Mouse (Mus musculus): ENCODE measurements around the gene Utp20. TPM values are rescaled to one million over a fixed set of nuclear protein-coding genes. Genes with fewer than 3 reads are reported as not detected.
A peak's percentile ranks its signal among the peaks of the same experiment; 100 is the strongest.
"Not testable (repeated sequence)": the region's sequence is repeated elsewhere in the genome, so short reads cannot be mapped to it uniquely, and the experiment has no call there.

Gene Utp20
- polyA plus RNA-seq, 1 experiment from 2014 or later = 8.5 TPM

DNA sequence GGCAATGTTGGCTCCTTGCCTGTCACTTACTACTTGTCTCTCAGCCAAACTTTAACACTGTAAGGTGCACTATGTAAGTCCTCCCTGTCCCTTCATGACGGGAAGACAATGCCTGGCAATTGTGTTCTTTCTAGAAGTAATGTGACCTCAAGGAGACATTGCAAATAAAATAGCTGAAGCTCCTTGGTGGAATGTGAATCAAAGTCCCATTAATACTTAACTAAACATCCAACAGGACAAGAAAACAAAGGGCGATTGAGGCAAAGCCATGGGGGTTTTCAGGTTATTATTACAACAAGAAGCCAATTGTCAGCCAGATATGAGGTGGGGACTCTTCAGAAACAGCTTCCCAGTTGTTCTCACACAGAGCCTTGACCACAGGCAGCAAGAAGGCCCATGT lies 7.6 kb upstream of the Utp20 start:
- Histone ChIP-seq H3K9me3 (ENCODE audit: control insufficient read depth, low read length) (no peaks in the 10 kb centered on the region), H3K4me2 (replicated peaks) (no peak overlapping the region), H3K27ac (no peak overlapping the region), H3K9ac (no peak overlapping the region), H3K36me3 (replicated peaks; ENCODE audit: control insufficient read depth, insufficient read depth) (no peaks in the 10 kb centered on the region), H3K27me3 (ENCODE audit: control insufficient read depth, insufficient read depth, low read length) (no peaks in the 10 kb centered on the region), H3K4me3 (replicated peaks; ENCODE audit: low read length) (no peak overlapping the region), H3K4me1 (replicated peaks; ENCODE audit: control insufficient read depth, insufficient read depth, low read length) (no peaks in the 10 kb centered on the region)
- no peak for ATAC-seq (ENCODE audit: low FRiP score)
- 64% methylated on average over 2 of the region's 2 CpGs for WGBS
- DNase-seq (ENCODE audit: low spot score) = no peak

DNA sequence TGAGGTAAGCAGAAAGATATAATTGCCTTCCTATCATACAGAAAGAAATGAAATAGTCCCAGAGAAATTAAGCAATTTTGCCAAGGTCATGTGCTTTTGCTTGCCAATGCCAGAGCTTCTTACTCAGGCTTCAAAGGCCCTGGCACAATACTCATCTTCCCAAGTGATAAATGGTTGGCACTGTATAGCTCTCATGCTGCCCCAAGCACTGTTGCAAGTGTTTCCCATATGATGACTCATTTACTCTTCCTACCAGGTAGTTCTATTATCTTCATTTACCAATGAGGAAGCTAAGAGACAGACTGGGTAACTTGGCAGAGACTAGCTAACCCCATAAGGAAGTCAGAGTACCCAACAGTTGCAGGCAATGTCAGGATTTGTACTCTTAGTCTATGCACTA lies 1.8 kb upstream of the Utp20 start:
- Histone ChIP-seq H3K4me3 (replicated peaks; ENCODE audit: low read length) (no peak overlapping the region), H3K4me1 (replicated peaks; ENCODE audit: control insufficient read depth, insufficient read depth, low read length) (peaks cover 13% of the 10 kb centered on the region), H3K36me3 (replicated peaks; ENCODE audit: control insufficient read depth, insufficient read depth) (peaks cover 16% of the 10 kb centered on the region), H3K4me2 (replicated peaks) (no peak overlapping the region), H3K9me3 (ENCODE audit: control insufficient read depth, low read length) (no peaks in the 10 kb centered on the region), H3K27ac (no peak overlapping the region), H3K9ac (no peak overlapping the region), H3K27me3 (ENCODE audit: control insufficient read depth, insufficient read depth, low read length) (no peaks in the 10 kb centered on the region)
- no peak for DNase-seq (ENCODE audit: low spot score)
- ATAC-seq (ENCODE audit: low FRiP score) = no peak

DNA sequence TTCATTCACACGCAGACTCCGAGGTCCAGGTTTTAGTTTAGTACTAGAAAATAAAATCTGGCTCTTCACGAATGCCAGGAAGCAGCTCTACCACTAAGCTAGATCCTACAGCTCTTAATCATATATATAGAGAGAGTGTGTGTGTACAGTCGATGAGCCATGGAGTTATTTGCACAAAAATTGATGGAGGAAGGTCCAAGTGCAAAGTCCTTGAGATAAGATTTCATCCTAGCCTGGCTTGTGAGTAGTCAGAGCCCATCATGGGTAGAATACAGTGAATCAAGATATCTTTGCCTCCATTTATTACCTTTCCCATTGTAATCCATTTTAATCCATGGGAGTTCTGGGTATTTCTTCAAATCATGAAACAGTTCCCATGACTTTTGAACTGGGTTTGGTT lies 992 bp upstream of the Utp20 start:
- H3K4me1 ChIP-seq (replicated peaks; ENCODE audit: control insufficient read depth, insufficient read depth, low read length) = peaks cover 13% of the 10 kb centered on the region
- WGBS = 91% methylated on average over 4 of the region's 4 CpGs
- no peaks in the 10 kb centered on the region for H3K27me3 ChIP-seq (ENCODE audit: control insufficient read depth, insufficient read depth, low read length)
- peak overlapping the region; percentile 57 for H3K4me3 ChIP-seq (replicated peaks; ENCODE audit: low read length)
- no peaks in the 10 kb centered on the region for H3K9me3 ChIP-seq (ENCODE audit: control insufficient read depth, low read length)
- DNase-seq (ENCODE audit: low spot score) = no peak
- H3K4me2 ChIP-seq (replicated peaks) = peak overlapping the region; percentile 79
- H3K9ac ChIP-seq = no peak overlapping the region
- ATAC-seq (ENCODE audit: low FRiP score) = no peak
- peaks cover 21% of the 10 kb centered on the region for H3K36me3 ChIP-seq (replicated peaks; ENCODE audit: control insufficient read depth, insufficient read depth)
- H3K27ac ChIP-seq = no peak overlapping the region

DNA sequence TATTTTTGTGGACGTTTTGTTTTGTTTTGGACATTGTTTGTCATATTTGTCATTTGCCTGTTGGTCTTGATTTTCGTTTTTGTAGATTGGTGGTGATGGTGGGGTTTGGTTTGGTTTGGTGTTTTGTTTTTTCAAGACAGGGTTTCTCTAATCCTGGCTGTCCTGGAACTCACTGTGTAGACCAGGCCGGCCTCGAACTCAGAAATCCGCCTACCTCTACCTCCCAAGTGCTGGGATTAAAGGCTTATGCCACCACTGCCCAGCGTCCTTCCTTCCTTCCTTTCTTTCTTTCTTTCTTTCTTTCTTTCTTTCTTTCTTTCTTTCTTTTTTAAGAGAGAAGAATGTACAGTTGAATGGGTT lies 323 bp upstream of the Utp20 start:
- DNase-seq (ENCODE audit: low spot score); H3K9me3 ChIP-seq (ENCODE audit: control insufficient read depth, low read length); H3K27me3 ChIP-seq (ENCODE audit: control insufficient read depth, insufficient read depth, low read length): not testable (repeated sequence)
- Histone ChIP-seq H3K4me1 (replicated peaks; ENCODE audit: control insufficient read depth, insufficient read depth, low read length) (peaks cover 13% of the 10 kb centered on the region), H3K36me3 (replicated peaks; ENCODE audit: control insufficient read depth, insufficient read depth) (peaks cover 22% of the 10 kb centered on the region), H3K27ac (0 out of 2 replicates have a peak overlapping the region, but pooled peaks have one; percentile 16), H3K9ac (peak overlapping the region; percentile 49), H3K4me2 (replicated peaks) (peak overlapping the region; percentile 79), H3K4me3 (replicated peaks; ENCODE audit: low read length) (peak overlapping the region; percentile 57)
- peak; percentile 79; the same call in 1 of the 2 replicates for ATAC-seq (ENCODE audit: low FRiP score)
- 5% methylated on average over 6 of the region's 6 CpGs for WGBS

DNA sequence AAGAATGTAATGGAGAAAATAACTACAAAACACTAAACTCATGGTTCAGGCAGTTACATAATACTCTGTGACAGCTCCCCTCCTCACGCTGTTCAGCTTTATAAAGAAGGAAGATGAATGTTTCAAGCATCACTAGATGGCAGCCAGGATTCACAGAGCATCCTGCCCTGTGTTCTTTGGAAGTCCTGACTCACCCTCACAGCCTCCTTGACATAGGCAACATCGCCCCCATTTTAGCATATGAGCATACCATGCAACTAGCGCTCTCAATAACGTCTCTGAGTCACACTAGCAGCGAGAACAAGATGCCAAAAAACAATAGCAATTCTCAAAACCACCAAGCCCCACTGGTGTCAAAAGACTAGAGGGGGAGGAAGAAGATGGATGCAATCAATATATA lies 9.3 kb downstream of the Utp20 start:
- whole genome bisulfite sequencing = 90% methylated on average over 5 of the region's 5 CpGs
- Histone ChIP-seq H3K36me3 (replicated peaks; ENCODE audit: control insufficient read depth, insufficient read depth) (peaks cover 82% of the 10 kb centered on the region), H3K9me3 (ENCODE audit: control insufficient read depth, low read length) (no peaks in the 10 kb centered on the region), H3K4me3 (replicated peaks; ENCODE audit: low read length) (no peak overlapping the region), H3K4me1 (replicated peaks; ENCODE audit: control insufficient read depth, insufficient read depth, low read length) (no peaks in the 10 kb centered on the region), H3K9ac (no peak overlapping the region), H3K4me2 (replicated peaks) (no peak overlapping the region), H3K27ac (no peak overlapping the region), H3K27me3 (ENCODE audit: control insufficient read depth, insufficient read depth, low read length) (no peaks in the 10 kb centered on the region)
- no peak for ATAC-seq (ENCODE audit: low FRiP score)
- DNase-seq (ENCODE audit: low spot score) = no peak

DNA sequence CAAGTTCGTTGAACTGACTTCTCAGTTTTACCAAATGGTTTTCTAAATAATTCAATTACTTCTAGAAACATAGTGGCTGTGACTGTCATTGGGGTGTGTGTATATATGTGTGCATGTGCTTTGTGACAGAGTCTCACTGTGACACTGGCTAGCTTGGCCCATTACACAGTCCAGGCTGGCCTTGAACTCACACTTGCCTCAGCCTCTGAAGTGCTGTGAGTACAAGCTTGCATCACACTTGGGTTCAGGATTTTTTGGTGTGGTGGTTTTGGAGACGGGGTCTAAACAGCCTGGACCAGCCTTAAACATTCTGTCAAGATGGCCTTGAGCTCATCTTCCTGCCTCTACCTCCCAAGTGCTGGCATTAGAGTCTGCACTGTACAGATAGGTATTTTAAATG lies 11.3 kb downstream of the Utp20 start:
- Histone ChIP-seq H3K36me3 (replicated peaks; ENCODE audit: control insufficient read depth, insufficient read depth) (peaks cover 76% of the 10 kb centered on the region), H3K4me1 (replicated peaks; ENCODE audit: control insufficient read depth, insufficient read depth, low read length) (no peaks in the 10 kb centered on the region), H3K27ac (no peak overlapping the region), H3K4me2 (replicated peaks) (no peak overlapping the region), H3K9ac (no peak overlapping the region), H3K27me3 (ENCODE audit: control insufficient read depth, insufficient read depth, low read length) (no peaks in the 10 kb centered on the region), H3K9me3 (ENCODE audit: control insufficient read depth, low read length) (no peaks in the 10 kb centered on the region), H3K4me3 (replicated peaks; ENCODE audit: low read length) (no peak overlapping the region)
- ATAC-seq (ENCODE audit: low FRiP score) = no peak
- no peak for DNase-seq (ENCODE audit: low spot score)
- 90% methylated on average over 2 of the region's 2 CpGs for WGBS

DNA sequence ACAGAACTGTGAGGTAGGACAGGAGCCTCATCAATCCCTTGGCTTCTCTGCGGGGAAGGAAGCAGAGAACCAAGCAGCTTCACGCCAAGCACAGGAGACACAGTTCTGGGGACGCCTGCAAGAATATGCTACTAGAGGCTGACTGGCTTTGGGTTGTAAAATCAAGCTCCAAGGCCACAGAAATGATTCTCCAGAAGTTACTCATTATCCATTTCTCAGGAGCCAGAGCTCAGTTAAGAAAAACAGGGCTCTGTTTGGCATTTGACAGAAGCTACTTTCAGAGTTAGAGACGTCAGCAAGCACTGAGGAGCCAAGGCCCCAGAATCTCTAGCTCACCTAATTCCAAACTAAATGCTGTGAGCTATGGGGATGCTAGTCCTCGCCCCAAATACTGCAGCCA lies 14.9 kb downstream of the Utp20 start:
- Histone ChIP-seq H3K9me3 (ENCODE audit: control insufficient read depth, low read length) (no peaks in the 10 kb centered on the region), H3K27me3 (ENCODE audit: control insufficient read depth, insufficient read depth, low read length) (no peaks in the 10 kb centered on the region), H3K27ac (no peak overlapping the region), H3K36me3 (replicated peaks; ENCODE audit: control insufficient read depth, insufficient read depth) (peaks cover 81% of the 10 kb centered on the region), H3K4me2 (replicated peaks) (no peak overlapping the region), H3K4me1 (replicated peaks; ENCODE audit: control insufficient read depth, insufficient read depth, low read length) (no peaks in the 10 kb centered on the region), H3K4me3 (replicated peaks; ENCODE audit: low read length) (no peak overlapping the region), H3K9ac (no peak overlapping the region)
- WGBS = 96% methylated on average over 5 of the region's 5 CpGs
- DNase-seq (ENCODE audit: low spot score) (no peak), ATAC-seq (ENCODE audit: low FRiP score) (no peak)

DNA sequence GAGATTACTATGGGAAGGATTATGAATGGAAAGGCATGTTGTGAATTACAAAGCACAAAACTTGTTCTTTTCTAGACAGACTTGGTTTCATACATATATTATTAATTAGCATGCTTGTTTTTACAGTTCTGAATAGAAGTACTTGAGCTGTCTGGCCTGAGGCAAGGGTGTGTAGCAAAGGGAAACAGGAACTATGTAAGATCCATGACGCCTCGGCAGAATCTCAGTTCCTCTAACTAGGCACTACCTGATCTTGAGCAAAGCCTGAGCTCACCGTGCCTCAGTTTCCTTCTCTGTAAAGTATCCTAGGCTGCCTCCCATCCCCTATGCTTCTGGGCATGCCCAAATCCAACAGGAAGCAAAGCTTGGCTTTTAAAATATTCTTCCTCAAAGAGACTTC lies 24.4 kb downstream of the Utp20 start:
- Histone ChIP-seq H3K4me1 (replicated peaks; ENCODE audit: control insufficient read depth, insufficient read depth, low read length) (no peaks in the 10 kb centered on the region), H3K9me3 (ENCODE audit: control insufficient read depth, low read length) (no peaks in the 10 kb centered on the region), H3K9ac (no peak overlapping the region), H3K27ac (no peak overlapping the region), H3K4me2 (replicated peaks) (no peak overlapping the region), H3K27me3 (ENCODE audit: control insufficient read depth, insufficient read depth, low read length) (no peaks in the 10 kb centered on the region), H3K4me3 (replicated peaks; ENCODE audit: low read length) (no peak overlapping the region), H3K36me3 (replicated peaks; ENCODE audit: control insufficient read depth, insufficient read depth) (peaks cover 60% of the 10 kb centered on the region)
- 91% methylated on average over 3 of the region's 3 CpGs for WGBS
- no peak for DNase-seq (ENCODE audit: low spot score)
- no peak for ATAC-seq (ENCODE audit: low FRiP score)

DNA sequence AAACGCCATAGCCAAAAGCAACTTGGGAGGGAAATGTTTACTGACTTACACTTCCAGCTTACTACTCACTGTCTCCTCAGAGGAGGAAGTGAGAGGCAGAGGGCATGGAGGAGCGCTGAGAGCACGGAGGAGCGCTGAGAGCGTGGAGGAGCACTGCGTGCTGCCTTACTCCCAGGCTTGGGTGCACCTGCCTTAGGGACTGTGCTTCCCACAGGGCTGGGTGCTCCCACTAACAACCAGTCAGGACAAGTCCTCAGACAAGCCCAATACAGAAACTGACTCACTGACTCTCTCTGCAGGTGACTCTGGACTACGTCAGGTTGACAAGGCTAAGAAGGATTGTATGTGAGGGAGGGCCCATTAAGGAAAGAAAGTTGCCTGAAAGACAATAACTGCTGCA lies 27.2 kb downstream of the Utp20 start:
- ATAC-seq (ENCODE audit: low FRiP score) (no peak), DNase-seq (ENCODE audit: low spot score) (no peak)
- no peak overlapping the region for H3K4me2 ChIP-seq (replicated peaks)
- H3K9me3 ChIP-seq (ENCODE audit: control insufficient read depth, low read length) = no peaks in the 10 kb centered on the region
- H3K27me3 ChIP-seq (ENCODE audit: control insufficient read depth, insufficient read depth, low read length) = no peaks in the 10 kb centered on the region
- no peak overlapping the region for H3K27ac ChIP-seq
- H3K4me3 ChIP-seq (replicated peaks; ENCODE audit: low read length) = no peak overlapping the region
- WGBS = 95% methylated on average over 7 of the region's 7 CpGs
- no peaks in the 10 kb centered on the region for H3K4me1 ChIP-seq (replicated peaks; ENCODE audit: control insufficient read depth, insufficient read depth, low read length)
- H3K9ac ChIP-seq = no peak overlapping the region
- H3K36me3 ChIP-seq (replicated peaks; ENCODE audit: control insufficient read depth, insufficient read depth) = peaks cover 70% of the 10 kb centered on the region

DNA sequence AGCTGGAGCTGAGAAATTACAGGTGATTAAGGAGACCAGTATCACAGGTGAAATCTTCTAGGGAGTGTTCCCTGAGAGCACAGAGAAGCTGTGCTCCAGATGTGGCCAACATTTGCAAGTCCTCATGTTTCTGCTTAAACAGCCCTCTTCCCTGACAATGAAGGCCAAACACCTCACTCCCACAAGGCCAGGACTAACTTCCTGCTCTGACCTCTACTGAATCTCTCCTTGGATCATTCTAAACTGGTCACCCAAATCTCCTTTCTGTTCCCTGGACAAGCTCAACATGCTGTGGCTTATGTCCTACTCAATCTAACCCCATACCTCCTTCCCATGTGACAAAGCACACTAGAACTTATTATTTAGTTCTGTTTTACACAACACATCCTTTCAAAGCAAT lies 29.2 kb downstream of the Utp20 start:
- no peaks in the 10 kb centered on the region for H3K4me1 ChIP-seq (replicated peaks; ENCODE audit: control insufficient read depth, insufficient read depth, low read length)
- no peak overlapping the region for H3K4me3 ChIP-seq (replicated peaks; ENCODE audit: low read length)
- peaks cover 76% of the 10 kb centered on the region for H3K36me3 ChIP-seq (replicated peaks; ENCODE audit: control insufficient read depth, insufficient read depth)
- no peaks in the 10 kb centered on the region for H3K9me3 ChIP-seq (ENCODE audit: control insufficient read depth, low read length)
- no peak overlapping the region for H3K4me2 ChIP-seq (replicated peaks)
- H3K9ac ChIP-seq = no peak overlapping the region
- H3K27me3 ChIP-seq (ENCODE audit: control insufficient read depth, insufficient read depth, low read length) = no peaks in the 10 kb centered on the region
- DNase-seq (ENCODE audit: low spot score) (no peak), ATAC-seq (ENCODE audit: low FRiP score) (no peak)
- H3K27ac ChIP-seq = no peak overlapping the region
